Mouse (Mus musculus) right cerebral cortex, postnatal 4 days (tissue): Measurements from ENCODE around the gene Slc35f2.

Experiments used
- DNase-seq: peaks from one replicate; pipeline ENCODE4 v3.0.0-alpha.2; 2022

The Slc35f2 gene

DNA sequence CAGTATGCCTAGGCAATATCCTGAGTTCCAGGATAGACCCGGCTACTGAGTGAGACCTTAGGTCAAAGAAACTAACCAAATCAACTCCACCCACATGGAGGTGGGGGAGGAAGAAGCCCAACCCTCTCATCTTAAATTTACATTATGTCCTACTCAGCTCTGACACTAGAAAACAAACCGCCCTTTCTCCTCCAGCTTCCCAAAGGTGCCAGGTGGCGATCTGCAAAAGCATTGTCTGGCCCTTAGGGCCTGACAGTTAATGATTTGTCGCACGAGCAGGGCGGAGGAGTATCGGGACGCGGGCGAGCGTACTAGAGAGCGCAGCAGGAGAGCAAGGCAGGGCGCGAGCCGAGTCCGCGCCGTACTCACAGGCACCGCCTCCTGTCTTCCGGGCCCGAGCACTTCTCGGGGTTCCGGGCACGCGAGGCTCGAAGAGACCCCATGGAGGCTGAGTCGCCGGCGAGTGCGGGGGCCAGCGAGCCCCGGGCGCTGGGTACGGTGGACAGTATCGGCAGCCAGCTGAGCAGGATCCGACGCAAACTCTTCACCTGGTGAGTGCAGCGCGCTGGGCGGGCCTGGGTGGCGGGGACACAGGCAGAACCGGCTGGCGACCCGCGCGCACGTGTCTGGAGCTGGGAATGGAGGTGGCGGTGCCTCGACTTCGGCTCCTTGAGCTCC is at the start of gene Slc35f2:
Gene Slc35f2 (plus strand): TSS at position 195 of the 678 bp plus-strand sequence.
- peak; percentile 51 for DNase-seq

DNA sequence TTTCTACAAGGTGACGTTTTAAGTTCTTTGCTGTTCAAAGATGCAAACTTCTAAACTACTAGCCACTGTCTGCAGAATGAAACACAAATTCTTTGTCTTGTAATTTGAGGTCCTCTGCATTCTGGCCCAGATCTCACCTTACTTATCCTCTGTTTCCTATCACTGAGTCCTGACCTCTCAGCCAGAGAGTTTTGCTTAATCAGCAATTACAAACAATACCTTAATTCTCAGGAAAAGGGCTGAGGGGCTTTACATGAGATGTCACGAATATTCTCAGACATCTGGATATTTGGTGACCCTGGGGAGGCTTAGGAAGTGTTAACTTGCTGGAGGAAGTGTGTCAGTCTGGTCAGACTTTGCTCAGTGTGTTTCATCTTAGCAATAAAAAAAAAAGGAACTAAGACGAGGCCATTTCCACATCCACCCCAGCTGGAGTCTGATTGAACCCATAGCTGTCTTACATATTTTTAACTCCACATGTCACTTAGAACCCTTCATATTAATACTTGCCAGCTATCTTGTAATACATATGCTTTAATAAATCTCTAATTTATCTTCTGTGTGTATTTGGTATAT is 30.4 kb upstream of the Slc35f2 start:
- DNase-seq = no peak

DNA sequence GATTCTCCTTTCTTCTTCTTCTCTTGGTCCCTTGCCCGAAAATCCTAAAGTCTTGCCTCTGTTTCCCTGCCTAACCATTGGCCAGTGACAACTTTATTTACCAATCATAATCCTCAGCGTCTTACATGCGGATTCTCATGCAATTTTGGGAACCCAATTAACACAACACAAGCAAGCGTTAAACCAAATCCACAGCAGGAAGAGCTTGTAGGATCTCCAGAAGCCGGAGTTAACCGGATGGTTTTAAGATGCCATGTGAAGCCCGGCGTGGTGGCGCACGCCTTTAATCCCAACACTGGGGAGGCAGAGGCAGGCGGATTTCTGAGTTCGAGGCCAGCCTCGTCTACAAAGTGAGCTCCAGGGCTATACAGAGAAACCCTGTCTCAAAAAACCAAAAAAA is 20.9 kb upstream of the Slc35f2 start:
- DNase-seq = no peak

DNA sequence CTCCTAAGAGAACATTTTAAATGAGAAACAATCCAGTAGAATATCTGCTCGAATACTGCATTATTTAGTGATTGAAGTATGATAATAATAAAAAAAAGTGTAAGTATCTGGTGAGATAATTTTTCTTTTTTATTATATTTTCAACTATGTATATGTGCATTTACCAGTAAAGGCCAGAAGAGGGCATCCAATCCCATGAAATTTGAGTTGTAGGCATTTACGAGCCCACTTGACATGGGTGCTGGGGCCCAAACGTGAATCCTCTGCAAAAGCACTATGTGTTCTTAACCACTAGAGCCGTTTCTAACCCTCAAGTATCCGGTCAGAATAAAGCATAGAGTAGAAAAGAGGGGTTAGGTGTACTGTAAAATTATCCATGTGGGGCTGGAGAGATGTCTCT is 20.4 kb upstream of the Slc35f2 start:
- DNase-seq = no peak

DNA sequence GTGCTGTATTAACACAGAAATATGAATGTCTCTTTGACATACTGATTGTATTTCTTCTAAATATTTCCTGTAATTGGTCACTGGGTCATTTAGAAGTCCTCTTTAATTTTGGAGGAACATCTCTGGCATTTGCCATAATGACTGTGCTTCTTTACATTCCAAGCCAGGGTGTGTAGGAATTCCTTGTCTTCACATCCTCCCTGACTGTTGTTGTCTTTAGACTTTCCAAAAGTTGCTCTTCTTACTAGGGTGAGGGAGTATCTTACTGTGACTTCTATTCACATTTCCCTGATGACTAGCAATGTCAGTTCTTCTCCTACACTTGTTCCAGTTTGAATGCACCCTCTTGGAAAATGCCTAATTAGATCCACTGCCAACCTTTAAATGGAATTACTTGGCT is 16.5 kb upstream of the Slc35f2 start:
- DNase-seq = no peak

DNA sequence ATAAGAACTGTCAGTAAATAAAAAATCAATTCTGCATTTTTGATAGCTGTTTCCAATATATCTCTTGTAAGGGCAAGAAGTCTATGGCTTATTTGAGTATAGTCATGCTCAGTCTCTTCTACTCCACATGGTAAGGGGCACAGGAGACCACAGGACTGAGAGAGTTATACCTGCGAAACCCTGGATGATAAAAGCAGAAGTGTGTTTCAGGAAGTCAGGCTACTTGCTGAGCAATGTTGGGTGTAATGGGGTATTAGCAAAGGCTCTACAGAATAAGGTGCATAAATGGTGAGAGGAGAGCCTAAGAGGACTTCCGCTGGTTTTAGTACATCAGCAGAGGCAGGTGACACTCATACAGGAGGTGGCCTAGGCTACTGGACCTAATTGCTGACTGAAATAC is 13.2 kb upstream of the Slc35f2 start:
- DNase-seq = no peak

DNA sequence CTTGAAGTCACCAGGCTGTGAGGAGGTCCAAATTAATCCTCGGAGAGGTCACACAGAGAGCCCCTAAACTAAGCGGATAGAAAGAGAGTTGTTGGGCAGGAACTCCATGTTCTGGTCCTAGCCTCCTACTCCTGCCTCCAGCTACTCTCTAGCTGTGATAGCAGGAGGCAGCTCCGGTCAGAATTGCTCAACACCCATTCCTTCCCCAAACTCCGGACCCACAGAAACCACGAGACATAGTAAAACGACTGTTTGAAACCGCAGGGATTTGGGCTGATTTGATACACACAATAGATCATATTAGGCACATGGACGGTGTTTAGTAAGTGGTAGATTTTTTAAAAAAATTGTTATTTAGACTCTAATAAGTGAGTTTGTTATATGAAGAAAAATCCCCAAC is 6.6 kb upstream of the Slc35f2 start:
- no peak for DNase-seq

DNA sequence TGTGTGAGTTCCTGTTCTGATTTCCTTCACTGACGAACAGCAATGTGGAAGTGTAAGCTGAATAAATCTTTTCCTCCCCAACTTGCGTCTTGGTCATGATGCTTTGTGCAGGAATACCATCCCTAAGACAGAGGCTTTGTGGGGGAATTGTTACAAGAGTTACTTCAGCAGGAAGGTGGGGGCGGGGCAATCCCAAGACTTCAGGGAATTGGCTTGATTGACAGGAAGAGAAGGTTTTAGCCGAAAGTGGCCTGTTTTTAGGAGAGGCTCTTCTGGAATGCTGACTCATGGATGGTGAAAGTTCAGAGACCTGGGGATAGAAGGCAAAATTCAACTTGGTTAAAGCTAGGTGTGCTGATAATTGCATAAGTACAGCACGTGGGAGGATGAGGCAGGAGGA is 2.9 kb upstream of the Slc35f2 start:
- DNase-seq = no peak

DNA sequence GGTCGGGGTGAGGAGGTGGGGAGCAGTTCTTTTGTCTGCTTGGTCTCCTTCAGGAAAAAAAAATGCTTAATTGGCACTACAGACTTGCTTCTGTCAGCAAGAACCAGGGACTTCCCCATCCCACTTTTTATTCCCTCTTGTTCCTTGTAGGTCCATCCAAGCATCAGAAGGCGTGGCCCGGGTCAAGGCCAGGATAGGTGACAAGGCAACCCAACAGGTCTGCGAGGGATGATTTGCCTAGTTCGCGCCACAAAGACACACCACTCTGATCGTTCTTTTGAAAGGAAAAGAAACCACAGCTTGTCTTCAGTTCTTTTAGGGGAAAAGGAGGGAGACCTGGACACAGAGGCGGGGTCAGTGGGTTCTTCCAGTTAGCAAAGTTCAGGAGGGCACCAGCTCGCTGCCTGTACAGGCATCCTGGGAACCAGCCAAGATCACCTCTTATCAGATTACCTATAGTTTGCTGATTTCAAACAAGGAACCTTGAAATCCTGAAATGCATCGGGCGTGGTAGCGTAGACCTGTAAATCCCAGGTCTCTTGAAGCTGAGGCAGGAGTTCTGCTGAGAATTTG is 481 bp upstream of the Slc35f2 start:
- no peak for DNase-seq

DNA sequence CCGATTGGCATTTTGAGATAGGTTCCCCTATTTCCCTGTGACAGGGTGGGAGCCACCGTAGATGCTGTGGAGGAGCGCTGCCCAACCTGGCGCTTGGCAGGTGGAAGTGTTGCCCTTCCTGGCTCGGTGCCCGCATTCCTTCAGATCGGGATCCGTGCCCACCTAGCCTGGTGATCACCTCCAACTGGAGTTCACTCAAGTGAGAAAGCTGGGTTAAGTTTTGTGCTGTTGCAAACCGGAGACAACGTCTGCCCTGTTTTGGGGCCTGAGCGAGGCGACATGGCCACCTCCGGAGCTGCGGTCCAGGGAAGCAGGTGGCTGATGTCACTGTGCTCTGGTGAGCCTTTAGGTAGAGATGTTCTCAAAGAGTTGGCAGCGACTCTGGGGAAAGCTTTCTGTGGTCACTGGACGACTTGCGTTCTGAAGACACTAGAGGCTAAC is 803 bp downstream of the Slc35f2 start:
- DNase-seq = peak; percentile 40

DNA sequence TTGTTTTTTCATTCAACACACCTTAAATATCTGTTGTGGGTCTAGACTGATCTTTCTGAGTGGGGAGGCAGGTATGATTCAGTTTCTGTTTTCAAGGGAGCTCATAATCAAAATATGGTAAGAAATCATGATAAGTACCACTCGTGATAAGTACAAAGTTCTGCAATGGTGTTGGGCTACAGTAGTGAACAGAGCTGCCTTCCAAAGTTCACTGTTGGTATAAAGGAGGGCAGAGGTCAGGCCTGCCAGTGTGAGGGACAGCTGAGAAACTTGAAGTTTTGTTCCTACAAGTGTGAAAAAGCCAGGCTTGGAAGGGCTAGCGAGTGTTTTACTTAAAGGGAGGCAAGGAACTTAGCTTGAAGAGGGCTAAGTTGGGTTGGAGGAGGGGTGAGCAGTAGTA is 4.2 kb downstream of the Slc35f2 start:
- DNase-seq = no peak

DNA sequence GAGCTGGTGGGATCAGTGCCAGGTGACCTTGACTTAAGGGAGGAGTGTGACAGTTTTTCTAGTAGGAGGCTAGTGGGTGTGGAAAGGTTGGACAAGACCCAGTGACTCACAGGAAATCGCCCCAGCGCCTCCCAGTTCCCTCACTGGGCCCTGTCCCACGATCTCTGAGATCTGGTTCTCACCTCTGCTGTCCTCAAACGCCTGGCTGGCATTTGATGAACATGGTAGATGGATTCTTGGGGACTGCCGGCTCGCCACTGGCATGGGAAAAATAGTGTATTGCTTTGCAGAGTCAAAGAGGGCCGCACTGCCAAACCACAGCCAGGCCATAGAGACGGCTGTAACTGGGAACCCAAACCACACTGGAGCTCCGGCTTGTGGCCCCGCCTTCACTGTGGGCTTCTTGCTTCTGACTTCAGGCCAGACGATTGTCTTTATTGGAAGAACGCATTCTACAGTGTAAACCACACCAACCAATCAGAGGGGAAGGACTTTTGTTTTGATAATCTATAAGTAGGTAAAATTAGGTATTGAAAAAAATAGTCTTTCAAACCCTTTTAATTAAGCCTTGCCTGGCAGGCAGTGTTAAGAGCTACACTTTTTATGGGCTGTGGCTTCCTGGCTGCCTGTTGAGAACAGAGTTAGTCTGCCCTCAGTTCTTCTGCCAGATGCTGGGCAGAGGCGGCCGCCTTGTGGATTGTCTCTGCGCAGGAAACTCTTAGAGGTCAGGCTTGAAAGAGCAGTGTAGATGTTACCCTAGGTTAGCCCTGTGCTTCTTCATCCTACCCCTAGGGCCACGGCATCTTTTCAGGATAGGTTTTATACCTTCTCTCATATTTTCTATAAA is 15.4 kb downstream of the Slc35f2 start:
- no peak for DNase-seq

DNA sequence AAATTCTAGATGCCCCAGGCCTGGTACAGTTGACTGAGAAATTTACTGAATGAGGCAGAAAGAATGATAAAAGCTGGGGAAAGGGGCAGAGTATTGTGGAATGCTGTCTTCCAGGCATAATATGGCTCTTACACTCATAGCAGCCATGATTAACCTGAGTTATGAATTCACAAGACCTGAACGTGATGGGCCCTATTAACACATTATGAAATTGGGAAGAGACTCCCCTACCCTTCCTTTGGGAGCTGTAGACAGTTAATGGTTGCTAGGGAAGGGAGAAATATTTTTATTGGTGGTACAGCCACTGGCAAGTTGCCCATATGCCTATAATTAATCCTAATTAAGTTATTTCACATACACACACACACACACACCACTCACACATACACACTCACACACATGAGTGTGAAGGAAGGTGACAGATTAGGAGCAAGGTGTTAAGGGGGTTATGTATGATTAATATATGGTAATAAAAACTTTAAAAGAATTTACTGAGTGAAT is 22.5 kb downstream of the Slc35f2 start:
- no peak for DNase-seq

DNA sequence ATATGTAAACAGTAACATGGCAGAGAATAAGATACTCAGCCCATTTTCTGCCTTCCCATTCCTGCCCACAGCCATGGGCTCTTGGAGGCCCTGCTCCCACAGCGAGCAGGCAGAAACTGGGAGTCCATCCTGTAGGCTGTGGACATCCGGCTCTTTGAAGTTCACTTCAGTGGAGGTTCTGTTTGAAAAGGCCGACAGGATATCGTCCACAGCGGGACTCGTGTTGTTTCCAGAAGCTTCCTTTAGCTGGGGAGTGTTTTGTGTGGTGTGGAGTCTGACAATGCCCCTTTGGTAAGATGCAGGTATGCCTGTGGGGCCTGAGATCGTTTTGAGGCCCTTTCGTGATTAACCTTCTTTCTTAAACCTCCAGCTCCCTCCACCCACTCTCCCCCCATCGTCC is 23.2 kb downstream of the Slc35f2 start:
- DNase-seq = no peak

DNA sequence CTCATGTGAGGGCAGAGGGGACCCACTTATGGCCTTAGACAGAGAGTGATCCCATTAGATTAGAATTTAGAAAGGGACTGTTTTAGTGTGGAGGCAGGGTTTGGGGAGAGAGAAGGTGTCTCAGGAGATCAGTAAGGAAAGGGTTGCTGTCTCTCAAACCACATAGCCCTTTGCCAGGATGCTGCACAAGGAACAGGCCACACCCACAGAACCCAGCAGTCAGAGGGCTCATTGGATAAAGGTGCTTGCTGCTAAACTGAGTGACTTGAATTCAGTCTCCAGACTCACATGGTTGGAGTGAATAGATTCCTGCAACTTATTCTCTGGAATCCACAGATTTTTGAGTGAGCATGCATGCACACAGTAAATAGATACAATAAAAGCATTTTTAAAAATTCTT is 24.0 kb downstream of the Slc35f2 start:
- no peak for DNase-seq

DNA sequence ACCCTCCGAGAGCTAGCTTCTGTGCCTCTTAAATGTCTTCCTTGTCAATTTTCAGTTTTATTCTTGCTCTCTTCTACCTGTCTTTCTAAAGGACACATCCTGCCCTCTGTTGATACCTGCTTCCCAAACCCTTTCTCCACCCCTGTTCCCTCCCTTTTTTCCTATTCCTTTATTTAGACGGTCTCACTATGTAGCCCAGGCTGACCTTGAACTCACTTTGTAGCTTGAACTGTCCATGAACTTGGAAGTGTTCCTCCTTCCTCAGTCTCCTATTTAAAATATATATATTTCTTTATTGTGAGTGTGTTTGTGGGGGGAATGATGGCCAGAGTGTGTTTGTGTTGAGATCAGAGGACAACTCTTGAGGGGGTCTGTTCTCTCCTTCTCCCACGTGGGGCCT is 25.0 kb downstream of the Slc35f2 start:
- DNase-seq = no peak

DNA sequence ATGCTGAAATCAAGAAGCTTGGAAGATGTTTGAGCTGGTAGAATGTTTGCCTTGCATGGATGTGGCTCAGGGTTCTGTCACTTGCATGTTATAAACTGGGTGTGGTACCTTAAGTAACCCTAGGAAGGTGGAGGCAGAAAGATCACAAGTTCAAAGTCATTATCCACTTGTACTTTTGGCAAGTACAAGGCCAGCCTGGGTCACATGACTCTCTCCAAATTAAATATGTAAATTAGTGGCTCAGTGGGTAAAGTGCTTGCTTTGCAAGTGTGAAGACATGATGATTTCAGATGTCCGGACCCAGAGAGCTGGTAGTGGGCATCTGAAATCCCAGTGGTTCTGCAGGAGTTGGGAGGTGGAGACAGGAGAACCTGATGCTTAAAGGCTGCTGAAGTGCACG is 25.8 kb downstream of the Slc35f2 start:
- DNase-seq = no peak

DNA sequence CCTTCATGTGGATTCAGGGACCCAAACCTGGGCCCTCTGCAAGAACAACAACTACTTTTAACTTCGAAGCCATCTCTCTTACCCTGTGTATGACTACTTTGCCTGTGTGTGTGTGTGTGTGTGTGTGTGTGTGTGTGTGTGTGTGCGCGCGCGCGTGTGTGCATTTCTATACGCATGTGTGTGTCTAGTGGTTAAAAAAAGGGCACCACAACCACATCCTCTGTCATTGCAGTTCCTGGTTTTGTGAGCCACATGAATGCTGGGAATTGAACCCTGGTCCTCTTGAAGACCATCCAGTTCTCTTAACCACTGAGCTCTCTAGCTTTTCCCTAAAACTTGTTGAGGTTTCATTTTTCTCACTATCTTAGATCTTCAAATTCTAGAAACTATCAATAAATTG is 31.6 kb downstream of the Slc35f2 start:
- DNase-seq = no peak

DNA sequence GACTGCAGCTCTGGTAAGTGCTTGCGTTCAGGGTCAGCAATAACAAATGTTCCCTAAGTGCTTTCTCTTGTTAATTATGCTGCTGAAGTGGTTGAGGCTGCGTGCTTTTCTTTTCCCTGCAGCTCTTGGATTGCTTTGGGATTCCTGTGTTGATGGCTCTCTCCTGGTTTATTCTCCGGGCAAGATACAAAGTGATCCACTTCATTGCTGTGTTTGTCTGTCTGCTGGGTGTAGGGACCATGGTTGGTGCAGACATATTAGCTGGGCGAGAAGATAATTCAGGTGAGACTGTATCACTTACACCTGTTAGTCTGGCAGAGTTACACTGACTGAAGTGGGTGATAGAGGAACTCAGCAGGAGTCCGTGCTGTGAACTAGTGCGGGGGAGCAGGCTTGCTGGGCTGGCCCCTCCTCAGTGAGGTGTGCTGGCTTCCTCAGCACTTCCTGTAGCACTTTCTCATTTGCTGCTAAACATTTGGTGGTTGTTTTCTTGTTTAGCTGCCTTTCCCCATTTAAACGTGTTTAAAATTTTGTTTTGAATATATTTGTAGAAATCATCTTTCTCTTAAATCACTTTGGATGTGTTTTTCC is 35.3 kb downstream of the Slc35f2 start:
- DNase-seq = no peak

DNA sequence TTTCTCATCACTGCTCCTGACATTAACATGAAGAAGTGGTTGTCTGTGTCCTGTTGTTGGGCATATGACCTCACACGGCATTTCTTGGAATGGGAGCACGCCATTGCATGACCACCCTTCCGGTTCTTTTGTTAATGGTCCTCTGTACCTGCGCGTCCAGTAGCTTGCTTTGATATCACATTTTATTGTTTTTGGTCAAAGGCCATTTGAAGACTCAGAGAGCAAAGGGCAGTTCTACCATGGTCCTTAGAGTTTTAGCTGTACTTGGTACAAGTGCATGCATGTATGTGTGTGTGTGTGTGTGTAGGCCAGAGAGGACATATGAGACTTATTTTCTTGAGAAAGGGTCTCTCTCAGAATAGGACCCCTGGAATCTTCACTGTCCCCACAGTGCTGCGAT is 42.1 kb downstream of the Slc35f2 start:
- no peak for DNase-seq

DNA sequence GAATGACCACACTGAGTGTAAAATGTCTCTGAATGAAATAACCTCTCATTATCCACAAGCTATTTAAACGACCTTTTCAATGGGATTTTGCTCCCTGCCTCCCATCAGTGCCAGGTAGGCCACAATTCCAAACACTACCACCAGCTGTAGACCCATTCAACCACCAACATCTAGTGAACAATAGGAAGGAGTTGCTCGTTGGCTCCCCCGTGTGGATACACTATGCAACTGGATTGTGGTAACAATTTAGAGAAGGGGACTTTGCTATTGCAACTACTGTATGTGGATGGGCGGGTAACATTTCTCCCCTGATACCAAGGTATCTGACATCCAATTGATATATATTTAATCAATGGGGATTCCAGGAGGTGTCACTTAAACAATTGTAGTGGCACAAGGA is 47.4 kb downstream of the Slc35f2 start:
- DNase-seq = peak; percentile 66

DNA sequence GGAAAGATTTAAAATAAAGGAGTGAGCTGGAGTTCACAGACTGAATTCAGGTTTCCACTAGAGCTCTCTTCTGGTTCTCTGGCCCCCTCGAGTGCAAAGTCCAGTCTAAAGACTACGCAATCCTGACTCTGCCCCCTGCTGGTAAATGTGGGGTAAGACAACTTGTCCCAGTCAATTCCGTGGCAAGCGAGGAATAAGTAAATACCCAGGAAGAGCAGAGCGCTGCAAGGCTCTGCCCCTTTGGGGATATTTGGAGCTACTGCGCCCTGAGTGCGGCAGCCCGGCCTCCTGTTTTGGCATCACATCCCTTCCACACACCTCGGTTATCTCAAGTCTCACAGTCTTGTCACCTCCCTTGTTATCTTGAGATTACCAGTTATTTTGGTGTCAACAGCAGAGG is 54.0 kb downstream of the Slc35f2 start:
- peak; percentile 12 for DNase-seq
